Mouse (Mus musculus) thymus, adult 2 months (tissue): ENCODE measurements around the gene Kdm6b. TPM values are rescaled to one million over a fixed set of nuclear protein-coding genes. Genes with fewer than 3 reads are reported as not detected.

Experiments used
- DNase-seq: peaks from one replicate; pipeline ENCODE4 v3.0.0; 2021
- H3K27ac ChIP-seq: fragments of 200-500 bp; 2 replicates; pipeline ENCODE4 v1.5.1; 2012; ENCODE audit warnings: low read length, control low read depth; ENCODE audit not compliant: control insufficient read depth, insufficient read depth
- H3K27me3 ChIP-seq: fragments of 200-500 bp; 2 replicates; pipeline ENCODE4 v1.6.1; 2012; ENCODE audit warnings: mild to moderate bottlenecking, low read length, moderate library complexity, mixed read lengths; ENCODE audit not compliant: control insufficient read depth, insufficient read depth
- H3K36me3 ChIP-seq: fragments of 200-500 bp; 2 replicates; pipeline ENCODE4 v1.6.1; 2012; ENCODE audit warnings: mild to moderate bottlenecking, low read length, moderate library complexity; ENCODE audit not compliant: control insufficient read depth, insufficient read depth
- H3K4me1 ChIP-seq: fragments of 200-500 bp; replicated peaks from 2 replicates; pipeline ENCODE4 v1.6.1; 2012; ENCODE audit warnings: low read length; ENCODE audit not compliant: control insufficient read depth, insufficient read depth
- H3K4me3 ChIP-seq: fragments of 200-500 bp; 2 replicates; pipeline ENCODE4 v1.5.1; 2012; ENCODE audit warnings: mild to moderate bottlenecking, low read length, control low read depth, moderate library complexity; ENCODE audit not compliant: control insufficient read depth, insufficient read depth
- CTCF ChIP-seq: fragments of 200-500 bp; IDR thresholded peaks from 2 replicates; pipeline ENCODE4 v1.5.1; 2012; ENCODE audit warnings: mild to moderate bottlenecking, control low read depth, low read length, moderate library complexity, borderline replicate concordance; ENCODE audit not compliant: control insufficient read depth, poor library complexity, insufficient read depth; ENCODE audit errors: extremely low read depth
- POLR2A ChIP-seq: fragments of 200-500 bp; IDR thresholded peaks from 2 replicates; pipeline ENCODE4 v1.6.1; 2012; ENCODE audit warnings: mild to moderate bottlenecking, low read length, control low read depth, moderate library complexity; ENCODE audit not compliant: control insufficient read depth, poor library complexity, insufficient read depth; ENCODE audit errors: extremely low read depth
- WGBS: fragments of 180-500 bp; shearing (Covaris S2); methylation state at CpG from one replicate; pipeline ENCODE4 v1.1.7; 2018; 5-methylcytosine and 5-hydroxymethylcytosine counted together
- polyA plus RNA-seq: library from polyadenylated mRNA; depleted of rRNA; stranded (reverse); fragments of >200 nt; gene quantifications from 2 replicates; pipeline ENCODE4 v1.2.3, GENCODE M21; 2012

The Kdm6b gene
- polyA plus RNA-seq, 1 experiment: 61.0 TPM

DNA sequence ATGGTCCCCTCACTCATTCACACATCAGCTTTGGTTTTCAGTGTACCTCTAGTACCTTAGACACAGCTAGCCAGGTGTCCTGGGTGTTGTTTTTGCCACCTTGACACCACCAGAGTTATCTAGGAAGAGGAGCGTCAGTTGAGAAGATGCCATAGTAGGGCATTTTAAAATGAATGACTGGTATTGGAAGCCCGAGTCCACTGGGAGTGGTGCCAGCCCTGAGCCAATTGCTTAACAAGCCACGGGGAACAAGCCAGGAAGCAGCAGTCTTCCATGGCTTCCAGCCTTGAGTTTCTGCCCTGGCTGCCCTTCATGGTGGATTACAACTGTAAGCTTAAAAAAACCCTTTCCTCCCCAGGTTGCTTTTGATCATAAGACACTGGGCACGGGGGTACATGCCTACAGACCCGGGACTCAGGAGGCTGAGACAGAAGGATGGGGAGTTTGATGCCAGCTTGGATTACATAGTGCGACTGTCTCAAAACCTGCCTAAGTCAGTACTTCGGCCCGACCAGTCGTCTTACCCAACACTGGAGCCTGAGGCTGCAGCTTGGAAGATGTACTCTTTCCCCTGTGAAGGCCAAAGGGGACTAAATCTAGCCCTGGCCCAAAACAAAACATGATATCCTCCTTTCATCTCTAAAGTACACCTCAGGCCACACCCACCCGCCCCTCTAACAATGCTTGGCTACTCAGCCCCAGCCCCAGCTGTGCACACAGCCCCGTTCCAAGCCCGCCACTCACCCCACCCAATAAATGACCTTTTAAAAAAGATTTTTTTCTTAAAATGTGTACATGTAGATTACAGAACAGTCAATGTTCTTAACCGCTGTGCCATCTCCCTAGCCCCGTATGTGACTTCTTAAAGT is 23.7 kb downstream of the Kdm6b start:
- TF ChIP-seq POLR2A (no peak), CTCF (no peak)
- Histone ChIP-seq H3K27me3 (no peaks in the 10 kb centered on the region), H3K4me3 (no peak overlapping the region), H3K4me1 (peaks cover 3% of the 10 kb centered on the region), H3K36me3 (no peaks in the 10 kb centered on the region), H3K27ac (no peak overlapping the region)
- no peak for DNase-seq
- WGBS: 75% methylated on average over 14 of the region's 14 CpGs

DNA sequence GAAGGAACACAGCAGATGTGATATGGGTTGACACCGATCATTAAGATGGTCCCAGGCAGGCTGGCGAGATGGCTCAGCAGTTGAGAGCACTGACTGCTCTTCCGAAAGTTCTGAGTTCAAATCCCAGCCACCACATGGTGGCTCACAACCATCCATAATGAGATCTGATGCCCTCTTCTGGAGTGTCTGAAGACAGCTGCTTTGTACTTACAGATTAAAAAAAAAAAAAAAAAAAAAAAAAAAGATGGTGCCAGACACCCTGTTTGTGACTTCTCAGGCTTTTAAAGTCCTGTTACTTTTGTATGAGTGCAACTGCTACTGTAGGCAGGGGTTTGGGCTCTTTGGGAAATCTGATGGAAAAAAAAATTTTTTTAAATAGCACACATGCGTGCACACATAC is 24.8 kb downstream of the Kdm6b start:
- Histone ChIP-seq H3K27me3 (no peaks in the 10 kb centered on the region), H3K4me3 (no peak overlapping the region), H3K36me3 (no peaks in the 10 kb centered on the region), H3K27ac (no peak overlapping the region), H3K4me1 (no peaks in the 10 kb centered on the region)
- WGBS: 98% methylated on average over 4 of the region's 4 CpGs
- TF ChIP-seq POLR2A: no peak
- TF ChIP-seq CTCF: no peak
- DNase-seq: no peak

DNA sequence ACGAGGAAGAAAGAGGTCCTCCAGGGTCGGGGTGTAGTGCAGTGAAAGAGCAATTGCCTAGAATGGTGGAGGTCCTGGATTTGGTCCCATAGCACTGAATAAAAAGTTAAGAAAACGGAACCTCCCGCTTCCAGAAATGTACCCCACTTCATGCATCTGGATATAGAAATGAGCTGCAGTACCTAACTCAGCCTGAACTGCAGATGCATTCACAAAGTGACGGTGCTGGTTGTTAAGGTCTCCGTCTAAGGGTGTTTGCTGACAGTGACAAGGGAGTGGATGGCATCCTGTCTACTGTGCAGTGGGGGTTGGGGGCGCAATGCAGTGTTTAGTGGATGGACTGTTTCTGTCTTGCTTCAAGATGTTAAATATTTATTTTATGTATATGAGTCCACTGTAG is 26.7 kb downstream of the Kdm6b start:
- H3K36me3 ChIP-seq: no peaks in the 10 kb centered on the region
- no peaks in the 10 kb centered on the region for H3K4me1 ChIP-seq
- 90% methylated on average over 7 of the region's 7 CpGs for WGBS
- H3K4me3 ChIP-seq: no peak overlapping the region
- no peak overlapping the region for H3K27ac ChIP-seq
- no peaks in the 10 kb centered on the region for H3K27me3 ChIP-seq
- no peak for DNase-seq
- TF ChIP-seq CTCF (no peak), POLR2A (no peak)

DNA sequence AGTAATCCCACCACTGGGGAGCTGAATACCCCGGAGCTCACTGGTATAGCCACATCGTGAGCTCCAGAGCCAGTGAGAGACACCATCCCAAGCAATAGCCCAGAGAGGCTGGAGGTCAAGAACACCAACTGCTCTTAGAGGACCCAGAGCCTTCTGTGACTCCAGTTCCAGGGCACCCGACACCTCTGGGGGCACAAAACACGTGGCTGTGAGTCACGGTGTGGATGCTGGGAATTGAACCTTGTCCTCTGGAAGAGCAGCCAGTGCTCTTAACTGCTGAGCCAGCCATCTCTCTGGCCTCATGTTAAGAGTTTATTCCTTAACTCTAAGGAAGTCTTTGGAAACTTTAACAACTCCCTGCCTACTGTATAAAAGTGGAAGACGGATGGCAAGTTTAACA is 28.5 kb downstream of the Kdm6b start:
- whole genome bisulfite sequencing: 94% methylated on average over 6 of the region's 6 CpGs
- DNase-seq: no peak
- H3K36me3 ChIP-seq: no peaks in the 10 kb centered on the region
- no peaks in the 10 kb centered on the region for H3K4me1 ChIP-seq
- TF ChIP-seq POLR2A: no peak
- no peak for TF ChIP-seq CTCF
- no peak overlapping the region for H3K27ac ChIP-seq
- H3K27me3 ChIP-seq: no peaks in the 10 kb centered on the region
- H3K4me3 ChIP-seq: no peak overlapping the region

DNA sequence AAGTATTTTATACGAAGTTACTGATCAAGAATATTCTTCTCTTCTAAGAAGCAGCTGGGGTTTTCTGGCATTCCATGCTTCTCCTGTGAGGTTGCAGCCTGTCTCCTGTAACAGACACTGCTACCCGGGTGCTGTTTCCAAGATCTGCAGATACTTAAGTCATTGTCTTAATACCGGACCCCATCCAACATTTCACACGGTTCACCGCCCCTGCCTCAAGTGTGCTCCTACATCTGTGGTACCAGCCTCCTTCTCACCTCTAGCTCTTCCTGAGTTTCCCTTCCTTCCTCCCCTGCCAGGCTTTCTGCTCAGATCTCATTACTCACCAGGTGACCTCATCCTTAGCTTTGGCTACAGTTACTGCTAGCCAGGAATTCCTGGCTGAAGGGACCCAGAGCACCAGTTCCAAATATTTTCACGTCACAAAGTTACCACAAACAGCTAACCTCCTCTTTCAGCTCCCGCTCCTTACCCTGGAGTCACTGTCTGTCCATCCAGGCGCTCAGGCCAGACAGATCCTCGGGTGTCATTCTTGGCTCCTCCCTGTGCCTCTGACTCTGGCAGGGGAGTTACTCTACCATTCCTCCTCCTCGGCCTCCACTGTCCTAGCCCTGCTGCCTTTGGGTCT is 30.9 kb downstream of the Kdm6b start:
- WGBS: 86% methylated on average over 10 of the region's 10 CpGs
- no peaks in the 10 kb centered on the region for H3K36me3 ChIP-seq
- no peak for DNase-seq
- no peak overlapping the region for H3K4me3 ChIP-seq
- H3K27me3 ChIP-seq: no peaks in the 10 kb centered on the region
- no peaks in the 10 kb centered on the region for H3K4me1 ChIP-seq
- H3K27ac ChIP-seq: no peak overlapping the region
- no peak for TF ChIP-seq POLR2A
- TF ChIP-seq CTCF: no peak

DNA sequence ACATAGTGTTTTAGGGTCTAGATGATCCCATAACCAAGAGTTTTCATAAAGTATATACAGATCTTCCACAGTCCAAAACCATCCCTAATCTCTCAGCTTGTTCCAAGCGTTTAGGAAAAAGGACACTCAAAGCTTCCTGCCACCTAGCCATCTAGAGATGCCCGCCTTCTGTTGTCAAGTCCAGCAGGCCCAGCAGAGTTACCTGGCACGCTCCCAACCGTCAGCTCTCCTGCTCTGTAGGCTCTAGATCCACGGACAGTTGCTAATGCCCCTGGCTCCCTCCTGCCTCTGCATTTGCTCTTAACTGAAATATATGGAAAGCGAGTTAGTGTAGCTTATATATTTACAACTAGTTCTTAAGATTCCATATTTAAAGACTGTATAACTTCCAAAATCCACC is 32.1 kb downstream of the Kdm6b start:
- 92% methylated on average over 6 of the region's 6 CpGs for WGBS
- Histone ChIP-seq H3K4me1 (no peaks in the 10 kb centered on the region), H3K27ac (no peak overlapping the region), H3K4me3 (no peak overlapping the region), H3K36me3 (no peaks in the 10 kb centered on the region), H3K27me3 (no peaks in the 10 kb centered on the region)
- no peak for DNase-seq
- TF ChIP-seq CTCF: no peak
- TF ChIP-seq POLR2A: no peak

DNA sequence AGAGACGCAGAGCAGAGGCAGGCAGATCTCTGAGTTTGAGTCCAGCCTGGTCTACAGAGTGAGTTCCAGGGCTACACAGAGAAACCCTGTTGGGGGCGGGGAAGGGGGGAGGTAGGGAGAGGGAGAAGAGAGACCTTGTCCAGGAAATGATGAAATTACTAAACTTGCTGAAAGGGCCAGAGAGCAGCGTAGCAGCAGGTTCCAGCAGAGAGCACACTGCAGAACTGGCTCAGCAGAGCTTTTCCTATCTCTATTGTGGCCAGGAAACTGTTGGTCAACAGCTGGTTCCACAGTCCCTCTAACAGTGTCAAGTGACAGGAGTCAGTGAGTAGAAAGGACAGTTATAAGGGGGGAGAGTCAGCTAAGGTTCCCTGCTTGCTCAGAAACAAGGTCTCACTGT is 33.9 kb downstream of the Kdm6b start:
- H3K27me3 ChIP-seq: no peaks in the 10 kb centered on the region
- no peak for DNase-seq
- H3K27ac ChIP-seq: no peak overlapping the region
- WGBS: 86% methylated on average over 3 of the region's 3 CpGs
- H3K4me3 ChIP-seq: no peak overlapping the region
- no peak for TF ChIP-seq CTCF
- TF ChIP-seq POLR2A: no peak
- H3K36me3 ChIP-seq: no peaks in the 10 kb centered on the region
- H3K4me1 ChIP-seq: peaks cover 3% of the 10 kb centered on the region; the same call in 1 of the 2 replicates
